Mouse (Mus musculus) right cerebral cortex, postnatal 25 days (tissue): ENCODE data around the gene Camk1g.

Source experiments
- DNase-seq: peaks from one replicate; pipeline ENCODE4 v3.0.0; 2022

Camk1g gene

GRCm38 (mm10) chr1:193298141-193298765 is 71.8 kb downstream of the Camk1g start:
- DNase-seq = no peak
